Mouse (Mus musculus) stomach, postnatal 0 days (tissue): Measurements from ENCODE around the gene Myadml2.

Experiments used
- CTCF ChIP-seq: IDR thresholded peaks from 2 replicates; pipeline ENCODE4 v1.5.1; 2016; ENCODE audit warnings: antibody characterized with exemption, low read depth, mild to moderate bottlenecking, moderate library complexity
- EP300 ChIP-seq: optimal IDR thresholded peaks from 2 replicates; pipeline ENCODE3; 2016; ENCODE audit warnings: antibody characterized with exemption

- no peak for TF ChIP-seq CTCF
- TF ChIP-seq EP300 = no peak
Measured at GRCm38 (mm10) chr11:120622805-120623204, 25.2 kb downstream of the Myadml2 start.
